Mouse (Mus musculus) small intestine, adult 2 months (tissue): Measurements from ENCODE around the gene Slc39a7.

ENCODE experiments used
- CTCF ChIP-seq: fragments of 200-500 bp; IDR thresholded peaks from 2 replicates; pipeline ENCODE4 v1.5.1; 2012; ENCODE audit warnings: low read depth, mild to moderate bottlenecking, control low read depth, inconsistent platforms, low read length, moderate library complexity, mixed read lengths; ENCODE audit not compliant: insufficient replicate concordance, insufficient read length; ENCODE audit errors: extremely low read depth
- POLR2A ChIP-seq: fragments of 200-500 bp; IDR thresholded peaks from 2 replicates; pipeline ENCODE4 v1.6.1; 2012; ENCODE audit warnings: low read depth, mild to moderate bottlenecking, control low read depth, inconsistent platforms, low read length, moderate library complexity

GRCm38 (mm10) chr17:34039562-34040450 lies 8.3 kb upstream of the Slc39a7 start:
- TF ChIP-seq POLR2A: no peak
- no peak for TF ChIP-seq CTCF
